Mouse (Mus musculus): ENCODE results near the gene Trp53i13. TPM values are rescaled to one million over a fixed set of nuclear protein-coding genes. Genes with fewer than 3 reads are reported as not detected.
A peak's percentile ranks its signal among the peaks of the same experiment; 100 is the strongest.

The Trp53i13 gene
- polyA plus RNA-seq, 1 experiment from 2014 or later: 51.2 TPM

DNA sequence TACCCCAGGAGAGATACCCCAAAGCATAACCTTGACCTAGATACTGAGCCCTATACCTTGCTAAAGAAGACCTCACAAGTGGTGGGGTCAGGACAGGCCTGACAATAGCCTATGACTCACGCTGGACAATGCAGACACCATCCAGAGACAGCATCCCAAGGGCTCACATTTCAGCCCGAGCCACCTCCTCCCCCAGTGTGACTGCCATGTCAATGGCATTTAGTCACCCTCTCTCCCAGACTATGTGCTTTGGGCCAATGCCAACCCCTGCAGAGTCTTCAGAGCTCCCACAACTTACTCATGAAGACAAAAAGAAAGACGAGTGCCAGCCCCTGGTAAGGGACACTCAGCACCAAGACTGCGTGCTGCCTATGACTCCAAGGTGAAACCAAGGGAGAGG, 51.1 kb downstream of the Trp53i13 start:
- no peak overlapping the region for H3K27ac ChIP-seq (replicated peaks; ENCODE audit: low read depth, low read length)
- no peak overlapping the region for H3K4me2 ChIP-seq (ENCODE audit: low read depth, low read length)
- peaks cover 63% of the 10 kb centered on the region for H3K27me3 ChIP-seq (replicated peaks; ENCODE audit: control insufficient read depth, insufficient read depth, low read length)
- H3K4me3 ChIP-seq (ENCODE audit: low read depth, low read length): no peak overlapping the region
- no peak overlapping the region for H3K9ac ChIP-seq (ENCODE audit: low read depth, low read length)
- no peaks in the 10 kb centered on the region for H3K9me3 ChIP-seq (ENCODE audit: control insufficient read depth, low read length)
- 0 out of 2 replicates have a peak, but pooled peaks cover 3% of the 10 kb centered on the region for H3K4me1 ChIP-seq (ENCODE audit: control insufficient read depth, insufficient read depth, low read length)
- 40% methylated on average over 4 of the region's 4 CpGs for WGBS
- no peak for ATAC-seq (ENCODE audit: low read depth)
- no peaks in the 10 kb centered on the region for H3K36me3 ChIP-seq (ENCODE audit: control insufficient read depth, insufficient read depth, low read length)
- peak; percentile 38 for DNase-seq (ENCODE audit: low spot score)

DNA sequence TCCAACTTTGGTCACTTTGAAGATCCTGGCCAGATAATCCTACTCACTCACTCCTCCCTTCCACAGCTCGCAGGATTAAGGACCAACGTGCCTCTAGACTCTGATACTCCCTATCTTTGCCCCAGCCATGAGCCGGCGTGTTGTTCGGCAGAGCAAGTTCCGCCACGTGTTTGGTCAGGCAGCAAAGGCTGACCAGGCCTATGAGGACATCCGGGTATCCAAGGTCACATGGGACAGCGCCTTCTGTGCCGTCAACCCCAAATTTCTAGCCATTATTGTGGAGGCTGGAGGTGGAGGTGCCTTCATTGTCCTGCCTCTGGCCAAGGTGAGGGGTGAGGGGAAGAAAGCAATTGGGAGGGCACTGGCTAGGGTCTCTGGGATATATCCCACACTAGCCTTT, 52.0 kb downstream of the Trp53i13 start:
- H3K9me3 ChIP-seq (ENCODE audit: control insufficient read depth, low read length): no peaks in the 10 kb centered on the region
- peaks cover 62% of the 10 kb centered on the region for H3K27me3 ChIP-seq (replicated peaks; ENCODE audit: control insufficient read depth, insufficient read depth, low read length)
- 77% methylated on average over 10 of the region's 10 CpGs for WGBS
- DNase-seq (ENCODE audit: low spot score): no peak
- no peak overlapping the region for H3K9ac ChIP-seq (ENCODE audit: low read depth, low read length)
- no peaks in the 10 kb centered on the region for H3K36me3 ChIP-seq (ENCODE audit: control insufficient read depth, insufficient read depth, low read length)
- no peak for ATAC-seq (ENCODE audit: low read depth)
- H3K27ac ChIP-seq (replicated peaks; ENCODE audit: low read depth, low read length): no peak overlapping the region
- H3K4me2 ChIP-seq (ENCODE audit: low read depth, low read length): no peak overlapping the region
- H3K4me1 ChIP-seq (ENCODE audit: control insufficient read depth, insufficient read depth, low read length): 0 out of 2 replicates have a peak, but pooled peaks cover 3% of the 10 kb centered on the region
- no peak overlapping the region for H3K4me3 ChIP-seq (ENCODE audit: low read depth, low read length)

DNA sequence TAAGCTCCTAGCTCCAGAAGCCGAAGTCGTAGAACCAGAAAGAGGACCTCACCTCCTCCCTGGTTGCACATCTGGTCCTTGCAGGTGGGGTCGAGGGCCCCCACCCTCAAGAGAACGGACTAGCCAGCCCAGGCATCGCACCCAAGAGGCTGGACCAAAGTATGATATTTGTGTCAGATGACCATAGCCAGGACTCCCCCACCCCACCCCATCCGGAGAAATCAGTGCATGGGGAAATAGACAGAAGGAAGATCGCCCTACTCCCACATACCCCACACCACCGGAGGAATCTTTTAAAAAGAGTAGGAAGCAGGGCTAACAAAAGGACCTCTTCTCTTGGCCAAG, 52.7 kb downstream of the Trp53i13 start:
- 0 out of 2 replicates have a peak, but pooled peaks cover 3% of the 10 kb centered on the region for H3K4me1 ChIP-seq (ENCODE audit: control insufficient read depth, insufficient read depth, low read length)
- peak overlapping the region; percentile 55 for H3K4me3 ChIP-seq (ENCODE audit: low read depth, low read length)
- peak overlapping the region; percentile 99 for H3K4me2 ChIP-seq (ENCODE audit: low read depth, low read length)
- H3K9ac ChIP-seq (ENCODE audit: low read depth, low read length): no peak overlapping the region
- 40% methylated on average over 8 of the region's 8 CpGs for WGBS
- no peaks in the 10 kb centered on the region for H3K9me3 ChIP-seq (ENCODE audit: control insufficient read depth, low read length)
- no peak overlapping the region for H3K27ac ChIP-seq (replicated peaks; ENCODE audit: low read depth, low read length)
- DNase-seq (ENCODE audit: low spot score): no peak
- H3K36me3 ChIP-seq (ENCODE audit: control insufficient read depth, insufficient read depth, low read length): no peaks in the 10 kb centered on the region
- ATAC-seq (ENCODE audit: low read depth): no peak
- peaks cover 55% of the 10 kb centered on the region for H3K27me3 ChIP-seq (replicated peaks; ENCODE audit: control insufficient read depth, insufficient read depth, low read length)

DNA sequence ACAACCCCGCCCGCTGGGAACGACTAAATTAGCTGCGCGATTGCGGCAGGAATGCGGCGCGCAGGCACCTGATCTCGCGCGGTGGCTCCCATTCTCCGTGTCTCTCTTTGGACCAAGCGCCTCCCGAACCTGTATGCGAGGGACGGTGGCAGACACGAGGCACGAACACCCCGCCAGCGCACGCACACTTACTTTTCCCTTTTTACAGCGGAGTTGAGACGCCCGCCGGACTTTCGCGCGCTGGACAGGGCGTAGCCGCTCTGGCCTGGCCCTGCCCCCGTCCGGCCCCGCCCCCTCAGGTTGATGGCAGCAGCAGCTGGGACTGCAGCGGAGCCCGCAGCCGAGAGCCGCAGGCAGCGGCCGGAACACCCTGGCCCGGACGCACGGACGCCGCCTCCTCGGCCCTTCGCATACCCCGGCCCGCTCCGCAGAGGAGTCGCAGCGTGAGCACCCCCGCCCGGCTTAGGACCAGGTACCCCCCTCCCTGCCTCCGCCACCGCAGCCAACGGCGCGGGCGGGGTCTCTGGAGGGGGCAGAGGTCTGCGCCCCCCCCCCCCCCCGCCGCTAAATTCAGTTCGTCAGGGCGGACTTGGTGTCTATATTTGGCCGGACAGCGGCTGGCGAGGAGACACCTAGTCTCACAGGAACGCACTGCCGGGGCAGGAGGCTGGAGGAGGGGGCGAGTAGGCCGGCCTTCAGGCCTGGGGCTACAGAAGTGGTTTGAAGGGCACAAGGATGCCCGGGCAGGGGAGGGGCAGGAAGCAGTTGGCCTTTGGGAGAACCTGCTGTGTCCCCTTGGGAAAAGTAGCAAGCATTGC, 53.3 kb downstream of the Trp53i13 start, which contains the start of gene Coro6:
Gene Coro6 (plus strand): TSS at position 129 of the 818 bp plus-strand sequence.
- 1% methylated on average over 41 of the region's 73 CpGs for WGBS
- ATAC-seq (ENCODE audit: low read depth): peak; percentile 72
- Histone ChIP-seq H3K4me3 (ENCODE audit: low read depth, low read length) (peak within 1 kb of the TSS; percentile 55), H3K9me3 (ENCODE audit: control insufficient read depth, low read length) (no peaks in the 10 kb centered on the region), H3K36me3 (ENCODE audit: control insufficient read depth, insufficient read depth, low read length) (0 out of 2 replicates have a peak, but pooled peaks cover 3% of the 10 kb centered on the region), H3K27ac (replicated peaks; ENCODE audit: low read depth, low read length) (no peak within 1 kb of the TSS), H3K27me3 (replicated peaks; ENCODE audit: control insufficient read depth, insufficient read depth, low read length) (peaks cover 50% of the 10 kb centered on the region), H3K4me1 (ENCODE audit: control insufficient read depth, insufficient read depth, low read length) (0 out of 2 replicates have a peak, but pooled peaks cover 3% of the 10 kb centered on the region), H3K4me2 (ENCODE audit: low read depth, low read length) (peak within 1 kb of the TSS; percentile 99), H3K9ac (ENCODE audit: low read depth, low read length) (peak within 1 kb of the TSS; percentile 62)
- peak; percentile 51 for DNase-seq (ENCODE audit: low spot score)

DNA sequence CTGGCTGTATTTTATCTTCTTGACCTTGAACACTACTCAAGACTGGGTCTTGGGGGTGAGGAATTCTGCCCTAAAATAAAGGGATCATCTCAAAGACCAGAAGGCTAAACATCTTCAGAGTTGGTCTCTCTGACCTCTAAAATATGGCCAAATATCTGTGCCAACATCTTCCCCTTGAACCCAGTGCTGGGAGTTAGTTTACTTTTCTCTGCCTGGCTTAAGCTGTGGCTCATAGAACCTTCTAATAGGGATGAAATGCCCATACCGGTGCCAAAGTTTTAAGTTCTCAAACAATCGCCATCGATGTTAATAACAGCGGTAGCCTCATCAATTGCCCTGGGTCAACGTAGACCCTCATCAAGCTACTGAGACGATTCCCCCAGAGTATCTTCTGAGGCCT, 53.9 kb downstream of the Trp53i13 start:
- peak overlapping the region; percentile 99 for H3K4me2 ChIP-seq (ENCODE audit: low read depth, low read length)
- no peaks in the 10 kb centered on the region for H3K9me3 ChIP-seq (ENCODE audit: control insufficient read depth, low read length)
- H3K9ac ChIP-seq (ENCODE audit: low read depth, low read length): peak overlapping the region; percentile 62
- ATAC-seq (ENCODE audit: low read depth) (no peak), DNase-seq (ENCODE audit: low spot score) (no peak)
- H3K27ac ChIP-seq (replicated peaks; ENCODE audit: low read depth, low read length): no peak overlapping the region
- 3% methylated on average over 6 of the region's 6 CpGs for WGBS
- no peaks in the 10 kb centered on the region for H3K4me1 ChIP-seq (ENCODE audit: control insufficient read depth, insufficient read depth, low read length)
- peak overlapping the region; percentile 55 for H3K4me3 ChIP-seq (ENCODE audit: low read depth, low read length)
- peaks cover 43% of the 10 kb centered on the region for H3K27me3 ChIP-seq (replicated peaks; ENCODE audit: control insufficient read depth, insufficient read depth, low read length)
- 0 out of 2 replicates have a peak, but pooled peaks cover 4% of the 10 kb centered on the region for H3K36me3 ChIP-seq (ENCODE audit: control insufficient read depth, insufficient read depth, low read length)

Other genes with a start within 250 kb of the Trp53i13 start
- 4.4 and 7.2 TPM in 2 replicates for gene Coro6, start 53.6 kb downstream of the Trp53i13 start, polyA plus RNA-seq (2014; fragmentation: Nextera tagmentation; extraction: Ambion mirVana)
- gene Ankrd13b, start 26.3 kb downstream of the Trp53i13 start, polyA plus RNA-seq (2014; fragmentation: Nextera tagmentation; extraction: Ambion mirVana): 11.4 and 11.6 TPM in 2 replicates
- gene Git1, start 22.4 kb downstream of the Trp53i13 start, polyA plus RNA-seq (2014; fragmentation: Nextera tagmentation; extraction: Ambion mirVana): 15.1 and 16.7 TPM in 2 replicates
- 2.3 and 3.3 TPM in 2 replicates for gene Abhd15, start 859 bp downstream of the Trp53i13 start, polyA plus RNA-seq (2014; fragmentation: Nextera tagmentation; extraction: Ambion mirVana)
- gene Gm10392, start 3.2 kb upstream of the Trp53i13 start, polyA plus RNA-seq (2014; fragmentation: Nextera tagmentation; extraction: Ambion mirVana): not detected in 2 replicates
- gene Taok1, start 91.8 kb upstream of the Trp53i13 start, polyA plus RNA-seq (2014; fragmentation: Nextera tagmentation; extraction: Ambion mirVana): 19.1 and 19.6 TPM in 2 replicates
- 4.6 and 6.5 TPM in 2 replicates for gene Nufip2, start 170.2 kb upstream of the Trp53i13 start, polyA plus RNA-seq (2014; fragmentation: Nextera tagmentation; extraction: Ambion mirVana)
- gene Cryba1, start 209.3 kb upstream of the Trp53i13 start, polyA plus RNA-seq (2014; fragmentation: Nextera tagmentation; extraction: Ambion mirVana): not detected in 2 replicates
- 39.8 and 44.1 TPM in 2 replicates for gene Myo18a, start 247.3 kb upstream of the Trp53i13 start, polyA plus RNA-seq (2014; fragmentation: Nextera tagmentation; extraction: Ambion mirVana)